Mouse (Mus musculus): Measurements from ENCODE around the gene Sec1. TPM values are rescaled to one million over a fixed set of nuclear protein-coding genes. Genes with fewer than 3 reads are reported as not detected.
A peak's percentile ranks its signal among the peaks of the same experiment; 100 is the strongest.

The Sec1 gene
- total RNA-seq, 1 experiment from 2014 or later, result not detected

DNA sequence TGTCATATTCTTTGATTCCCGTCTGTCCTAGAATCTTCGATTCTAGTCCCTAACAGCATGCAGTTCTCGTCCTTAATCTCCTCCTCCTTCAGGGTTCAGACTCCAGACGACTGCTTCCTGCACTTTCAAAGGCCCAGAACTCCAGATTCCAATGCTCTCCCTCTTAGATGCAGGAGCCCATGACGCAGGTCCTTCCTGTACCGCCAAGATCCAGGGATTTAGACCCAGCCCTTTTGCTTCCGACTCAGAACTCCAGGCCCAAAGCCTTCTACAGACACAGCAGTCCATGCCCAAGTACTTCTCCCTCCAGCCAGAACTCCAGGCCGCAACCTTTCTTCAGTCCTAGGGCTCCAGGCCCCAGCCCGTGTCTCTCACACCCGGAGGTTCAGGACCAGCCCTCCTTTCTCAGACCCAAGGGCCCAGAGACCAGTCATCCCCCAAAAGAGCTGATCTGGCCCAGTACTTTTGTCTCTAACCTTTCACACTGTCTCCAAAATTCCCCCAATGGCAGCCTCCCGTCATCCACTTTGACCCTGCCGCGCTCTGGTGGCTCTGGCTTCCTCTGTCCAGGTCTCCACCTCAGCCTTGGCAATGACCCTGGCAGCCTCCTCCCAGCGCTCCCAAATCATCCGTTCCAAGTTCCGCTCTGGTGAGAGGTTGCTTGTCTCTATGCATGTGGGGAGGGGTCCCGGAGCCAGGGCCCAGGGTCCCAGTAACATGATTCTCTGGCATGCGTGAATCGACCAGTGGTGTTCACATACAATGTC is 53.8 kb downstream of the Sec1 start:
- ATAC-seq (replicated peaks in 1 of 2; ENCODE audit: insufficient read depth in 1 of 2, low FRiP score in 2 of 2, low TSS enrichment in 1 of 2, low read depth in 1 of 2, poor library complexity in 2 of 2, severe bottlenecking in 2 of 2), result no peak

DNA sequence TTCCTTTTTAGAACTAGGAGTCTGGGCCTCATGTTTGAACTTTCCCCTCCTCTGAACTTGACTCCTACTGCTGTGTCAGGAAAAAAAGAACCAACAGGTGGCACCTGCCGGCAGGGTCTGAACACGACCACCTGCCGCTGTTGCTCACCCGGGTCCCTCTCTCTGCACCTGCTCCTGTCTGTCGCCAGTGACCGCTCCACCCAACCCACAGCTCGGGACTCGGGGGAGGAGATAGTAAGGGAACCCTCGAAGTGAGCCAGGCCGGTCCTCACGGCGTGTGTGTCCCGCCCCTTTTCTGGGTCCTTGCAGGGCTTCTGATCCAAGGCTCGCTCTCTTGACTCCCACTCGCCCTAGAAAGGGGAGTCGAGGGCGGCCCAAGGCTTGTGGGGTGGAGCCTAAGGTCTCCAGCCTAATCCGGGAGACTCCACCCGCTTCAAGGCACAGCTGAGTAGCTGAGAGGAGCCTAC is 54.6 kb downstream of the Sec1 start, which contains the start of gene Mamstr:
Gene Mamstr (plus strand): TSS at position 417 of the 467 bp plus-strand sequence.
- ATAC-seq (replicated peaks in 1 of 2; ENCODE audit: insufficient read depth in 1 of 2, low FRiP score in 2 of 2, low TSS enrichment in 1 of 2, low read depth in 1 of 2, poor library complexity in 2 of 2, severe bottlenecking in 2 of 2), result no peak

DNA sequence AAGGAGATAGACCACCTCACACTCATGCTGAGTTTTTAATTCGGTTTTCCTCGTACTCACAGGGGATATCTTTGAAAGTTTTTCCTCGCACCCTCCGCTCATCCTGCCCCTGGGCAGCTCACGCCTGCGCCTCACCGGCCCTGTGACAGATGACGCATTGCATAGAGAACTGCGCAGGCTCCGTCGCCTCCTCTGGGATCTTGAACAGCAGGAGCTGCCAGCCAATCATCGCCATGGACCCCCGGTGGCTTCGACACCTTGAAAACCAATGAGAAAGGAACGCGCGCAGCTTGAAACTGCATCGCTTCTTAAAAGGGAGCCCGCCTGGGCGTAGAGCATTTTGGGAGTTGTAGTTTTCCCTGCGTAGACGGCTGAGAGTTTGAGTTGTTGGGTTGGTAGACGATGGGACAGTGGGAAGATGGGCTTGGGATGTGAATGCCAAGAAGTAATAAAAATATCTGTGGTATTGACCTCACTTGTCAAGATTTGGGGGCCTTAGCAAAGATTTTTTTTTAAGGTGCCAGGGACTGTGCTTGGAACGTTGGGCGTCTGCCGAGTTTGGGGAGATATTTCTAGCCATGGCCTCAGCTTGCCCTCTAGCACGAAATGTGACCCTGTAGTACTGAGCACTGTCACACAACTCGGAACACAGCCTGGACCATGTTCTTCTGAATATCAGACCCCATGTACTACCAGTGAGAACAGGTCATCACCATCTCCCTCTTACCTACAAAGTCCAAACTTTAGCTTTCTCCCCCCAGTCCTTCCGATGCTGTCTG is 55.4 kb downstream of the Sec1 start:
- no peak for ATAC-seq (replicated peaks in 1 of 2; ENCODE audit: insufficient read depth in 1 of 2, low FRiP score in 2 of 2, low TSS enrichment in 1 of 2, low read depth in 1 of 2, poor library complexity in 2 of 2, severe bottlenecking in 2 of 2)

GRCm38 (mm10) chr7:45637710-45638109 is 56.5 kb downstream of the Sec1 start:
- ATAC-seq (replicated peaks in 1 of 2; ENCODE audit: insufficient read depth in 1 of 2, low FRiP score in 2 of 2, low TSS enrichment in 1 of 2, low read depth in 1 of 2, poor library complexity in 2 of 2, severe bottlenecking in 2 of 2), result no peak

- no peak; a peak in 1 of 4 replicates for ATAC-seq (replicated peaks in 1 of 2; ENCODE audit: insufficient read depth in 1 of 2, low FRiP score in 2 of 2, low TSS enrichment in 1 of 2, low read depth in 1 of 2, poor library complexity in 2 of 2, severe bottlenecking in 2 of 2)
Observed at GRCm38 (mm10) chr7:45635711-45636688, 58.2 kb downstream of the Sec1 start.

DNA sequence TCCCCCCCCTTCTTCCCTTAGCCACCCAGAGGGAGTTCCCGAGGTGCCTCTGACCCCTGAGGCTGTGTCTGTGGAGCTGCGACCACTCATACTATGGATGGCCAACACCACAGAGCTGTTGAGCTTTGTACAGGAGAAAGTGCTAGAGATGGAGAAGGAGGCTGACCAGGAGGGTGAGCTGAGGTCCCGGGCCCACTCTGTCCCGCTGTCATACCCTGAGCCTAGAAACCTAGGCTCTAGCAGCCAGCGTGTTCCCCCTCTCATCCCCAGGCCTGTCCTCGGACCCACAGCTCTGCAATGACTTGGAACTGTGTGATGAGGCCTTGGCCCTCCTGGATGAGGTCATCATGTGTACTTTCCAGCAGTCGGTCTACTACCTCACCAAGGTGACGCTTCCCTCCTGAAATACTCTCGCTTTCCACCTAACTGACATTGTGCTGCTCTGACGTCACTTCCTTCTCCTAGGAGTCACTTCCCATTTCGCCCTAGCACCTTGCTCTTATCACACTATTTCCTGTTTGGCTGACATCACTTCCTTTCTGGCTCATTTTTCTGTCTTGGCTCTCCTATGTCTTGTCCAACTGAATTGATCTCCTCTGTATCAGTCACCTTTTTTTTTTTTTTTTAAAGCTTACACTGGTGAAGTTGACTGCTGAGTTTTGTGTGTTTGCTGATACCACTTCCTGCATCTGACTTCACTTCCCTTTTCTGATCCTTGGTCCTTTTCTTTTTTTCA is 59.1 kb downstream of the Sec1 start:
- peak; percentile 73 to 82 for ATAC-seq (replicated peaks in 1 of 2; ENCODE audit: insufficient read depth in 1 of 2, low FRiP score in 2 of 2, low TSS enrichment in 1 of 2, low read depth in 1 of 2, poor library complexity in 2 of 2, severe bottlenecking in 2 of 2)

DNA sequence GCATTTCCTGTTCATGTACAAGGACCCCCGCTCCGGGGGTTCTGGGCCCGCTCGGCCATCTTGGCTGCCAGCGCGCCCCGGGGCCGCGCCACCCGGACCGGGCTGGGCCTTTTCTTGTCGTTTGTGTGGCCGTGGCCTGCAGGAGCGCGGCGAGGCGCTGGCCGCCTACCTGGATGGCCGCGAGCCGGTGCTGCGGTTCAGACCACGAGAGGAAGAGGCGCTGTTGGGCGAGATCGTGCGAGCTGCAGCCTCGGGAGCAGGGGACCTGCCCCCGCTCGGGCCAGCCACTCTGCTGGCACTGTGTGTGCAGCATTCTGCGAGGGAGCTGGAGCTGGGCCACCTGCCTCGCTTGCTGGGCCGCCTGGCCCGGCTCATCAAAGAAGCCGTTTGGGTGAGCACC is 61.7 kb downstream of the Sec1 start:
- ATAC-seq (replicated peaks in 1 of 2; ENCODE audit: insufficient read depth in 1 of 2, low FRiP score in 2 of 2, low TSS enrichment in 1 of 2, low read depth in 1 of 2, poor library complexity in 2 of 2, severe bottlenecking in 2 of 2), result no peak

DNA sequence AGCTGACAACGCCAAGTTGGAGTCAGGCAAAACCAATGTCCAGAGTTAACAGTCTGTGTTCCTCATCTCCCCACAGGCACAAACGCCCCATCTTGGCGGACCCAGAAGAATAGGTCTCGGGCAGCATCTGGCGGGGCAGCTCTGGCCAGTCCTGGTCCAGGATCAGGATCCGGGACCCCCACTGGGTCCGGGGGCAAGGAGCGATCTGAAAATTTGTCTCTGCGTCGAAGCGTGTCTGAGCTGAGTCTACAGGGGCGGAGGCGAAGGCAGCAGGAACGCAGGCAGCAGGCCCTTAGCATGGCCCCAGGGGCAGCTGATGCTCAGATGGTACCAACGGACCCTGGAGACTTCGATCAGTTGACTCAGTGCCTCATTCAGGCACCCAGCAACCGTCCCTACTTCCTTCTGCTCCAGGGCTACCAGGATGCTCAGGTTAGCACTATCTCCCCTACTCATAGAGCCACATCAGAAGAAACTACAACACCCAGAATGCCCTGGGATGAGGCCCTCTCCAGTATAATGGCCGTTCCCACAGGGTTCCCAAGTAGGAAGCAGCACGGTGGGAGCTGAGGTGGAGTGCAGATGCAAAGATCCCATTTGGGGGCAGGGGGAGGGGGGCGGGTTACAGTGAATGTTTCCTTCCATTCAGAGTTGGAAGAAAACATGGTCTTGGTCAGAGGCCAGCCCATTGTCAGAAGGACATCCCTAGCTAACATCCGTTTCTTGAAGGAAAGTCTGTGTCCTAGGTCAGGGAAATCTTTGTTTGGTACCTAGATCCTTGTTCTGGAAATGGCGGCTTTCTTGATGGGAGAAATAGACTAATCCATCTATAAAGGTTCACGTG is 63.9 kb downstream of the Sec1 start:
- no peak for ATAC-seq (replicated peaks in 1 of 2; ENCODE audit: insufficient read depth in 1 of 2, low FRiP score in 2 of 2, low TSS enrichment in 1 of 2, low read depth in 1 of 2, poor library complexity in 2 of 2, severe bottlenecking in 2 of 2)

DNA sequence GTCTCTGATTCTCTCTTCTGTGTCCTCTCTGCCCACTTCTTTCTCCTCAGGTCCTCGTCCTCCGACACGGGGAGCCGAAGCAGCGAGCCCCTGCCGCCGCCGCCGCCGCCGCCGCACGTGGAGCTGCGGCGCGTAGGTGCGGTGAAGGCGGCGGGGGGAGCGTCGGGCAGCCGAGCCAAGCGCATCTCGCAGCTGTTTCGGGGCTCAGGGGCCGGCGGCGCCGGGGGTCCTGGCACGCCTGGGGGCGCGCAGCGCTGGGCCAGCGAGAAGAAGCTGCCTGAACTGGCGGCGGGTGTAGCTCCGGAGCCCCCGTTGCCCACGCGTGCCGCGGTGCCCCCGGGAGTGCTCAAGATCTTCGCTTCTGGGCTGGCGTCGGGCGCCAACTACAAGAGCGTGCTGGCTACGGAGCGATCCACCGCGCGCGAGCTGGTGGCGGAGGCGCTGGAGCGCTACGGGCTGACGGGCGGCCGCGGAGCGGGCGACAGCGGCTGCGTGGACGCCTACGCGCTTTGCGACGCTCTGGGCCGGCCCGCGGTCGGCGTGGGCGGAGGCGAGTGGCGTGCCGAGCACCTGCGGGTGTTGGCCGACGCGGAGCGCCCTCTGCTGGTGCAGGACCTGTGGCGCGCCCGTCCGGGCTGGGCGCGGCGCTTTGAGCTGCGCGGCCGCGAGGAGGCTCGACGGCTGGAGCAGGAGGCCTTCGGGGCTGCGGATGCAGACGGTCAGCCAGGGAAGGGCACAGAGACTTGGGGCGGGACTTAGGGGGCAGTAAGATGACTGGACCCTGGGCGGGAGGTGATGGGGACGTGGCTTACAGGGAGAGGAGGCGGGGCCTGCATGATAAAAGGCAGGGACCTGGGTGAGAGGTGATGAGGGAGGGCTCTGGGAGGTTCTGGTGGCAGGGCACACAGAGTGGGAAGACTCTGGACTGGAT is 65.6 kb downstream of the Sec1 start:
- ATAC-seq (replicated peaks in 1 of 2; ENCODE audit: insufficient read depth in 1 of 2, low FRiP score in 2 of 2, low TSS enrichment in 1 of 2, low read depth in 1 of 2, poor library complexity in 2 of 2, severe bottlenecking in 2 of 2), result peak; percentile 82 to 83

Other genes starting within 250 kb of the Sec1 start
- 599 and 753 TPM in 2 replicates for gene Ftl1, start 234.5 kb downstream of the Sec1 start, total RNA-seq (2017)
- 18.0 and 28.0 TPM in 2 replicates for gene Bax, start 227.5 kb downstream of the Sec1 start, total RNA-seq (2017)
- not detected in 2 replicates for gene Tulp2, start 212.5 kb downstream of the Sec1 start, total RNA-seq (2017)
- gene Gm45808, start 207.6 kb downstream of the Sec1 start, total RNA-seq (2017), result not detected in 2 replicates
- 16.9 and 21.6 TPM in 2 replicates for gene Dhdh, start 205.6 kb downstream of the Sec1 start, total RNA-seq (2017)
- gene Nucb1, start 184.0 kb downstream of the Sec1 start, total RNA-seq (2017), result 255 and 378 TPM in 2 replicates
- gene Ppp1r15a, start 168.1 kb downstream of the Sec1 start, total RNA-seq (2017), result 267 and 291 TPM in 2 replicates
- gene Plekha4, start 168.1 kb downstream of the Sec1 start, total RNA-seq (2017), result 0.31 and 3.1 TPM in 2 replicates
- not detected in 2 replicates for gene Hsd17b14, start 139.5 kb downstream of the Sec1 start, total RNA-seq (2017)
- 16.4 and 20.9 TPM in 2 replicates for gene Bcat2, start 124.2 kb downstream of the Sec1 start, total RNA-seq (2017)
- gene Fgf21, start 78.9 kb downstream of the Sec1 start, total RNA-seq (2017), result not detected in 2 replicates
- 0.25 TPM in 1 of 2 replicates, not detected in the other for gene Fut1, start 77.1 kb downstream of the Sec1 start, total RNA-seq (2017)
- not detected in 2 replicates for gene Izumo1, start 72.6 kb downstream of the Sec1 start, total RNA-seq (2017)
- 0.94 TPM in 1 of 2 replicates, not detected in the other for gene Rasip1, start 66.9 kb downstream of the Sec1 start, total RNA-seq (2017)
- gene Mamstr, start 54.4 kb downstream of the Sec1 start, total RNA-seq (2017), result not detected in 2 replicates
- gene Fut2, start 28.0 kb downstream of the Sec1 start, total RNA-seq (2017), result not detected in 2 replicates
- not detected in 2 replicates for gene Ntn5, start 10.4 kb downstream of the Sec1 start, total RNA-seq (2017)
- 0.30 and 1.1 TPM in 2 replicates for gene Car11, start 5.4 kb upstream of the Sec1 start, total RNA-seq (2017)
- 11.5 and 25.3 TPM in 2 replicates for gene Dbp, start 10.7 kb upstream of the Sec1 start, total RNA-seq (2017)
- gene Rpl18, start 21.1 kb upstream of the Sec1 start, total RNA-seq (2017), result 1,764 and 1,816 TPM in 2 replicates
- gene Sphk2, start 23.6 kb upstream of the Sec1 start, total RNA-seq (2017), result 8.2 and 10.9 TPM in 2 replicates
- 0.79 and 1.8 TPM in 2 replicates for gene Fam83e, start 26.8 kb upstream of the Sec1 start, total RNA-seq (2017)
- gene Spaca4, start 31.4 kb upstream of the Sec1 start, total RNA-seq (2017), result not detected in 2 replicates
- gene Lmtk3, start 89.3 kb upstream of the Sec1 start, total RNA-seq (2017), result 0.10 TPM in 1 of 2 replicates, not detected in the other
- gene Sult2b1, start 90.3 kb upstream of the Sec1 start, total RNA-seq (2017), result 4.1 TPM in 1 of 2 replicates, not detected in the other
- gene Cyth2, start 120.2 kb upstream of the Sec1 start, total RNA-seq (2017), result 46.6 and 82.7 TPM in 2 replicates
- 0.63 TPM in 1 of 2 replicates, not detected in the other for gene Kcnj14, start 130.4 kb upstream of the Sec1 start, total RNA-seq (2017)
- gene Grwd1, start 136.5 kb upstream of the Sec1 start, total RNA-seq (2017), result 17.1 and 19.3 TPM in 2 replicates
- 56.0 and 63.8 TPM in 2 replicates for gene Kdelr1, start 178.4 kb upstream of the Sec1 start, total RNA-seq (2017)
- gene Grin2d, start 184.0 kb upstream of the Sec1 start, total RNA-seq (2017), result 0.10 and 0.31 TPM in 2 replicates
- not detected in 2 replicates for gene Syngr4, start 202.3 kb upstream of the Sec1 start, total RNA-seq (2017)
- gene Tmem143, start 202.5 kb upstream of the Sec1 start, total RNA-seq (2017), result 16.2 and 19.6 TPM in 2 replicates
- gene Emp3, start 227.0 kb upstream of the Sec1 start, total RNA-seq (2017), result 193 and 200 TPM in 2 replicates
- 3.2 and 6.8 TPM in 2 replicates for gene Ccdc114, start 229.7 kb upstream of the Sec1 start, total RNA-seq (2017)